Mouse (Mus musculus): Measurements from ENCODE around the gene Stk25.

Gene Stk25

GRCm38 (mm10) chr1:93685401-93686244 lies 27.2 kb upstream of the Stk25 start, which contains the start of gene Bok:
Bok (plus strand) TSS chr1:93685660.
- ChIA-PET CTCF (interaction anchor here (0.6 to 3.6 kb wide), 8 partner anchors 9 to 669 kb away, joined by 3 to 24 read pairs (median 4); no protein-coding TSS in a partner anchor), POLR2A (interaction anchor here (0.6 to 2.8 kb wide), 28 partner anchors 8 to 1253 kb away, joined by 3 to 19 read pairs (median 4); partner anchors contain the start of genes Farp2 (in 2 of the 4) and Ing5 (in 2 of the 4))

DNA sequence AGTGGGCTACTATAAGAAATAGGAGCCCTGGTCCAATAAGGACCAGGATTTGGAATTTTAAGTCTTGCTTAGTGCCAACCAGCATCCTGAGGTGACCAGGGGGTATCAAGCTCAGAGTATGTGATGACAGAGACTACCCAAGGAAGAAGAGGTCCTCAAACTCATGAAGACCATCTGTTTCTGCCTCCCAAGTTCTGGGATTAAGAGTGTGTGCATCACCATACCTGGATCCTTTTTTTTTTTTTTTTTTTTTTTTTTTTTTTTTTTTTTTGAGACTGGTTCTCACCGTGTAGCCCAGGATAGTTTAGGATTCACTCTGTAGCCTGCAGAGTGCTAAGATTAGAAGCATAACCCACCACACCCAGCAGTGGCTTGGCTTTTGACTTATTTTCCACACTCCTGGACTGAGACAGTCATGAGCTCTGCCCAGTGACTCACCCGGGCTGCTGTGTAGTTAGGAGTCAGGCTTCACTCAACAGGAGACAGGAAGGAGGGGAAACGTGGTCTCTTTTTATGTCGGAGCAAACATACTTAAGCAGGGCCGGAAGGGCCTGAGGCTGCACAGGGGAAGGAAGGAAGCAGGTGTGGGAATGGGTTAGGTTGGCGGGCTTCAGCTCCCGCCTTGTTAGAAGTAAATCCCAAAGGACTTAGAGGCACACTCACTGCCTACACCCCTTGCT lies 21.6 kb upstream of the Stk25 start:
- ChIA-PET POLR2A (interaction anchor here in 3 of 4 experiments (0.8 to 2.8 kb wide), 4 partner anchors 9 to 95 kb away, joined by 3 to 13 read pairs (median 4); no protein-coding TSS in a partner anchor), CTCF (interaction anchor here in 1 of 4 experiments (1.3 kb wide), 2 partner anchors 11 to 13 kb away, joined by 4 to 7 read pairs; no protein-coding TSS in a partner anchor)

- ChIA-PET CTCF (interaction anchor here in 1 of 4 experiments (0.6 to 1.3 kb wide), 2 partner anchors 11 to 172 kb away, joined by 4 read pairs; no protein-coding TSS in a partner anchor), POLR2A (interaction anchor here in 3 of 4 experiments (1.0 to 2.8 kb wide), 3 partner anchors 10 to 68 kb away, joined by 3 to 13 read pairs (median 4); no protein-coding TSS in a partner anchor)
Observed at GRCm38 (mm10) chr1:93678386-93678785, 19.9 kb upstream of the Stk25 start.

DNA sequence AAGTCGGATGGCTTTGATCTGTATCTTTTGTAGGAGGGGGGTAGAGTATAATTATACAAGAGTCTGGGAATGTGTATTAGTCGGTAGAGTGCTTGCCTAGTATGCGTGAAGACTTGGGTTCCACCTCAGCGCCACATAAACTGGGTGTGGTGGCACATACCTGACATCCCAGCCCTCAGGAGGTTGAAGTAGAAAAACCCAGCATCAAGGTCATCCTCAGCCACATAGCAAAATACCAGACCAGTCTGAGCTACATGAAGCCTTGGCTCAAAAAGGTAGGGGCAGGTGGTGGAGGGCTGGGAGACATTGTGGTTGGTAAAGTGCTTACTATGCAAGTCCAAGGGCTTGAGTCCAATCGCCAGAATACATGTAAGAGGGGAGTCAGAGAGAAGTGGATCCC lies 14.2 kb upstream of the Stk25 start:
- ChIA-PET CTCF (interaction anchor here in 1 of 4 experiments (1.6 kb wide), 1 partner anchor 13 kb away, joined by 4 read pairs; no protein-coding TSS in a partner anchor), POLR2A (interaction anchor here in 3 of 4 experiments (1.0 to 1.7 kb wide), 7 partner anchors 12 to 73 kb away, joined by 3 to 8 read pairs (median 3); partner anchors contain the start of gene Bok (in 2 of the 3))

DNA sequence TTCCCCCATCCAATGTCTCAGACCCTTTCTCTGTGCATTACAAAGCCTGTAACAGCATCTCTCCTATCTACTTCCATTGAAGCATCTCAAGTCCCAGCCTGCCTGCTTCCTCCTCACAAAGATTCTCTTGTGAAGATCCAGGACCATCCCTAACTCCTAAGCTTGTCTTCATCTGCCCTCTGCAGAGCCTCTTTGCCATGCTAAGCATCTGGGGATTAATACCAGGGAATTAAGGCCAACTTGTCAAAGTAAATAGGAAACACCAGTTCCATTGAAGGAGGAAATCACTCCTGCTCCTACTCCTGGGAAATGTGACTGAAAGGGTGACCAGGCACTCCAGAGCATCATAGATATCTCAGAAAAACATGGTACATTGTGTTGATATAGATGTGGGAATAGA lies 11.5 kb upstream of the Stk25 start:
- ChIA-PET POLR2A (interaction anchor here in 3 of 4 experiments (1.0 to 4.1 kb wide), 12 partner anchors 9 to 112 kb away, joined by 3 to 19 read pairs (median 5); partner anchors contain the start of genes Bok (in 2 of the 3) and Stk25 (in 2 of the 3)), CTCF (interaction anchor here in 1 of 4 experiments (1.2 to 3.7 kb wide), 2 partner anchors 16 to 65 kb away, joined by 3 to 24 read pairs; partner anchors contain the start of gene Bok)

GRCm38 (mm10) chr1:93668791-93669548 lies 10.5 kb upstream of the Stk25 start:
- CTCF ChIA-PET: interaction anchor here in 3 of 4 experiments (0.6 to 3.7 kb wide), 26 partner anchors 8 to 937 kb away, joined by 3 to 24 read pairs (median 4); partner anchors contain the start of genes Bok (in 2 of the 3) and Stk25 (in 1 of the 3)

DNA sequence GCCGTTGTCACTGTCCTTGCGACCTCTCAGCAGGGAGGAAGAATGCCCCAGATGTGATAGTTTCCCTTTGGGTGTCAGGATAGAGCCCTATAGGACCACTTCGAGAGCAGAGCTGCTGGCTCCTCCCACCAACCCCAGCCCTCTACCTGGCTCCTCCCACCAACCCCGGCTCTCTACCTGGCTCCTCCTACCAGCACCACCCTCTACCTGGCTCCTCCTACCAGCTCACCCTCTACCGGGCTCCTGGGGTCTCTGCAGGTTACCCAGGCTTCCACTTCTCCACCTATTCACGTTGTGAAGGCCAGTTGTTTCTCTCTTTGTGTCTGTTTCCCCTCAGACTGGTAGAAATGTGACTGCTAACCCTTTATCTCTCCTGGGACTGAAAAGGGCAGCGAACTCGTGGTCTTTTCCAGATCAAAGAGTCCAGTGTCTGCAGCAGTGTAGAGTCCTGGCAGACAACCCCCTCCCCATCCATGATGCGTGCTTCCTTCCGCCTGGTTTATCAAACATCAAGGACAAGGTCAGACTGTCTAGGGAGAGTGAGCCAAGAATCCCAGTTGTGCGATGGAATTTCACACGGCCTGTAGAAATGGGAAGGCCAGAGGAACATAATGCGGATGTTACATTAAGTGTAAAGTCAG lies 9.4 kb upstream of the Stk25 start:
- CTCF ChIA-PET: interaction anchor here in 3 of 4 experiments (0.6 to 3.7 kb wide), 30 partner anchors 9 to 539 kb away, joined by 3 to 24 read pairs (median 3); partner anchors contain the start of genes Bok (in 2 of the 3), Stk25 (in 2 of the 3) and Ing5 (in 1 of the 3)
- POLR2A ChIA-PET: interaction anchor here in 3 of 4 experiments (0.6 to 4.1 kb wide), 33 partner anchors 8 to 566 kb away, joined by 3 to 19 read pairs (median 4); partner anchors contain the start of genes Bok (in 3 of the 3), Dtymk (in 2 of the 3), Ing5 (in 2 of the 3) and Farp2 (in 1 of the 3)

More at GRCm38 (mm10) chr1:93668791-93669548, 10.5 kb upstream of the Stk25 start:
- POLR2A ChIA-PET: interaction anchor here (0.6 to 4.1 kb wide), 36 partner anchors 10 to 363 kb away, joined by 3 to 19 read pairs (median 4); partner anchors contain the start of genes Bok (in 3 of the 4), Farp2 (in 2 of the 4), Ing5 (in 2 of the 4) and Stk25 (in 2 of the 4)

DNA sequence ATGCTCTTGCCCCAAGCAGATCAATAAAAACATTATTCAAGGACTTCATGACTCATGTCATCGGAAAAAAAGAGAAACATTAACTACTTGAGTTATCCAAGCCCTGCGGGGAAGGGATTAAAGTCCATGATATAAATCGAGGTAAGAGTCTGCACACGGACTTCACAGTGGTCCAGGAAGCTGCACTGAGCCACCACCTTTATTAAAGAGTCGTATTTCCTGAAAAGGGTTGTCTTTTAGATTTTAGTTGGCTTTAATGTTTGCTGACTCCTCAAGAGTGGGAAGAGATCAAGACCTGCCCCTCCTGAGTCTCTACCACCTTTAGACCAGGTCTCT lies 1.5 kb downstream of the Stk25 start:
- ChIA-PET CTCF (interaction anchor here in 1 of 4 experiments (1.2 kb wide), 1 partner anchor 75 kb away, joined by 3 read pairs; no protein-coding TSS in a partner anchor), POLR2A (interaction anchor here in 1 of 4 experiments (1.3 kb wide), 1 partner anchor 21 kb away, joined by 4 read pairs; no protein-coding TSS in a partner anchor)

- POLR2A ChIA-PET: interaction anchor here in 3 of 4 experiments (0.6 to 1.3 kb wide), 5 partner anchors 11 to 178 kb away, joined by 3 to 4 read pairs (median 3); no protein-coding TSS in a partner anchor
Observed at GRCm38 (mm10) chr1:93656325-93657024, 2.0 kb downstream of the Stk25 start.

GRCm38 (mm10) chr1:93654798-93655197 lies 3.7 kb downstream of the Stk25 start:
- CTCF ChIA-PET: interaction anchor here in 1 of 4 experiments (1.4 kb wide), 1 partner anchor 14 kb away, joined by 3 read pairs; no protein-coding TSS in a partner anchor
- POLR2A ChIA-PET: no interaction called here

More at GRCm38 (mm10) chr1:93656325-93657024, 2.0 kb downstream of the Stk25 start:
- CTCF ChIA-PET: interaction anchor here in 1 of 4 experiments (0.7 kb wide), 1 partner anchor 12 kb away, joined by 4 read pairs; no protein-coding TSS in a partner anchor

- ChIA-PET CTCF (interaction anchor here in 1 of 4 experiments (1.4 kb wide), 1 partner anchor 14 kb away, joined by 3 read pairs; no protein-coding TSS in a partner anchor), POLR2A (no interaction called here)
Observed at GRCm38 (mm10) chr1:93654275-93654674, 4.2 kb downstream of the Stk25 start.

- ChIA-PET POLR2A (interaction anchor here in 2 of 4 experiments (1.1 to 2.6 kb wide), 5 partner anchors 14 to 138 kb away, joined by 3 to 10 read pairs (median 4); partner anchors contain the start of gene Farp2 (in 1 of the 2)), CTCF (interaction anchor here in 1 of 4 experiments (0.7 kb wide), 1 partner anchor 740 kb away, joined by 6 read pairs; no protein-coding TSS in a partner anchor)
Observed at GRCm38 (mm10) chr1:93649604-93650172, 8.8 kb downstream of the Stk25 start.

GRCm38 (mm10) chr1:93642692-93643091 lies 15.8 kb downstream of the Stk25 start:
- POLR2A ChIA-PET: interaction anchor here in 1 of 4 experiments (1.6 kb wide), 1 partner anchor 25 kb away, joined by 5 read pairs; no protein-coding TSS in a partner anchor
- CTCF ChIA-PET: no interaction called here

DNA sequence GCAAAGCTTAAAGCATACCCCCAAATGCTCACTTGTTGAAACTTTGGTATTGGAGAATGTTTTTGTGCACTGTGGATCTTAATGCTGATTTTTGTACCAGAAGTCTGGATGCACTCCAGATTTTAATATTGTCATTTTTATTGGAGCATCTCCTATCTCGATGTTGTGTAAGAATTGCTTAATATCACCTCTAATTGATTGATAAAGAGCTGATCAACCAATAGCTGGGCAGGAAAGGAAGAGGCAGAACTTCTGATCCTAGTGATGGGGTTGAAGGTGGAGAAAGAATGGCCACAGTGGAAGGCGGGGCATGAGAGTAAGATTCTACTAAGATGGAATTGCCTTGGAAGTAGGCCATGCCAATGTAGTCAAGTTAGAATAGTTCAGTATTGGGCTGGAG lies 16.5 kb downstream of the Stk25 start:
- ChIA-PET CTCF (no interaction called here), POLR2A (interaction anchor here in 1 of 4 experiments (1.6 kb wide), 1 partner anchor 25 kb away, joined by 5 read pairs; no protein-coding TSS in a partner anchor)

DNA sequence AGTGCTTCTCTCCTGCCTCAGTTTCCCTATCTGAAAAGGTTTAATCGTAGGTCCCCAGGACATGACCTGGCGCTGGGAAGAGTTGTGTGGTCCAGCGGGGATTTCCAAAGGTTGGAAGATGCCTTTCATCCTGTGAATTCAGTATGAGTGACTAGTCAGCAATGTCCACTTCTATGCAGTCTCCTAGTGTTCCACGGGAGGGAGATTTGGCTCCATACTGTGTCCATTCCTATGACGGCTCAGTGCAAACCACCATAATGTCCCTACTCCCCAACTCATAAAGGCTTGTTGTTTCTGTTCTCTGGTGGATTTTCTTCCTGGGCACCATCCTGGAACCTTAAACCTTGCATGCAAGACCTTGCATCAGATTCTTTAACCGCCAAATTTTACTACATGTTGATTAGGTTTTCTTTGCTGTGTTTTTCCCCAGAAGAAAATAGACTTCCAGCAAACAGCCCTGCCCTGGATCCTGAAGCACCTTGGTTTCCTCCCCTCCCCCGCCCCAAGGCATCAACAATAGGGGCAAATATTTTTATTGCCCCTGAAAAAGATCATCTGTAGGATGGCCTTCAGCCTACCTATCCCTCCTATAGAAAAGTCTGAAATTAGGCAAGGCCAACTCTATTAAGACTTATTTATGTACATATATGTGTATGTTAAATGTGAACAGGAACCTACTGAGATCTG lies 22.1 kb downstream of the Stk25 start:
- CTCF ChIA-PET: interaction anchor here in 1 of 4 experiments (1.2 kb wide), 1 partner anchor 10 kb away, joined by 3 read pairs; no protein-coding TSS in a partner anchor
- POLR2A ChIA-PET: interaction anchor here in 3 of 4 experiments (0.8 to 2.6 kb wide), 24 partner anchors 11 to 508 kb away, joined by 3 to 37 read pairs (median 4); partner anchors contain the start of genes Farp2 (in 3 of the 3), Bok (in 1 of the 3), Dtymk (in 1 of the 3) and Hdlbp (in 1 of the 3)
